Mouse (Mus musculus): ENCODE measurements around the gene Zmym2. TPM values are rescaled to one million over a fixed set of nuclear protein-coding genes. Genes with fewer than 3 reads are reported as not detected.
"Not testable (repeated sequence)": the region's sequence is repeated elsewhere in the genome, so short reads cannot be mapped to it uniquely, and the experiment has no call there.

Gene Zmym2
- polyA plus RNA-seq (2012; rRNA removed), result 11.9 and 12.2 TPM in 2 replicates

GRCm38 (mm10) chr14:56886594-56887513 is at the start of gene Zmym2:
Gene Zmym2, plus strand, starts transcription at chr14:56886653.
- not testable (repeated sequence) for DNase-seq (ENCODE audit: low read depth)

- DNase-seq (ENCODE audit: low read depth), result no peak
Observed at GRCm38 (mm10) chr14:56844033-56844432, 42.4 kb upstream of the Zmym2 start.

GRCm38 (mm10) chr14:56844507-56844906 is 41.9 kb upstream of the Zmym2 start:
- no peak for DNase-seq (ENCODE audit: low read depth)

- no peak for DNase-seq (ENCODE audit: low read depth)
Observed at GRCm38 (mm10) chr14:56848322-56848721, 38.1 kb upstream of the Zmym2 start.

GRCm38 (mm10) chr14:56849681-56850080 is 36.8 kb upstream of the Zmym2 start:
- DNase-seq (ENCODE audit: low read depth), result no peak

- no peak for DNase-seq (ENCODE audit: low read depth)
Observed at GRCm38 (mm10) chr14:56864041-56864440, 22.4 kb upstream of the Zmym2 start.

GRCm38 (mm10) chr14:56864641-56865040 is 21.8 kb upstream of the Zmym2 start:
- DNase-seq (ENCODE audit: low read depth), result no peak

- not testable (repeated sequence) for DNase-seq (ENCODE audit: low read depth)
Observed at GRCm38 (mm10) chr14:56865112-56865511, 21.3 kb upstream of the Zmym2 start.

GRCm38 (mm10) chr14:56873525-56873924 is 12.9 kb upstream of the Zmym2 start:
- DNase-seq (ENCODE audit: low read depth), result no peak

- no peak for DNase-seq (ENCODE audit: low read depth)
Observed at GRCm38 (mm10) chr14:56875586-56876159, 10.8 kb upstream of the Zmym2 start.

- DNase-seq (ENCODE audit: low read depth), result no peak
Observed at GRCm38 (mm10) chr14:56881271-56881670, 5.2 kb upstream of the Zmym2 start.

GRCm38 (mm10) chr14:56883431-56883830 is 3.0 kb upstream of the Zmym2 start:
- no peak for DNase-seq (ENCODE audit: low read depth)

- no peak for DNase-seq (ENCODE audit: low read depth)
Observed at GRCm38 (mm10) chr14:56885308-56885771, 1.1 kb upstream of the Zmym2 start.

GRCm38 (mm10) chr14:56885986-56886593 is 363 bp upstream of the Zmym2 start:
- not testable (repeated sequence) for DNase-seq (ENCODE audit: low read depth)

GRCm38 (mm10) chr14:56887514-56887880 is 1.0 kb downstream of the Zmym2 start:
- DNase-seq (ENCODE audit: low read depth), result no peak

- DNase-seq (ENCODE audit: low read depth), result no peak
Observed at GRCm38 (mm10) chr14:56887887-56888286, 1.4 kb downstream of the Zmym2 start.

GRCm38 (mm10) chr14:56888416-56888815 is 2.0 kb downstream of the Zmym2 start:
- no peak for DNase-seq (ENCODE audit: low read depth)

- DNase-seq (ENCODE audit: low read depth), result no peak
Observed at GRCm38 (mm10) chr14:56894417-56894816, 8.0 kb downstream of the Zmym2 start.

- DNase-seq (ENCODE audit: low read depth), result no peak
Observed at GRCm38 (mm10) chr14:56896521-56896920, 10.1 kb downstream of the Zmym2 start.

GRCm38 (mm10) chr14:56897475-56897874 is 11.0 kb downstream of the Zmym2 start:
- DNase-seq (ENCODE audit: low read depth), result no peak

- DNase-seq (ENCODE audit: low read depth), result no peak
Observed at GRCm38 (mm10) chr14:56899656-56900055, 13.2 kb downstream of the Zmym2 start.

- no peak for DNase-seq (ENCODE audit: low read depth)
Observed at GRCm38 (mm10) chr14:56903039-56903438, 16.6 kb downstream of the Zmym2 start.

- DNase-seq (ENCODE audit: low read depth), result no peak
Observed at GRCm38 (mm10) chr14:56905696-56906095, 19.2 kb downstream of the Zmym2 start.

All from gonadal fat pad, adult 2 months (tissue).